Mouse (Mus musculus) midbrain, embryonic 11.5 days (tissue): ENCODE results near the gene Nqo1. TPM values are rescaled to one million over a fixed set of nuclear protein-coding genes. Genes with fewer than 3 reads are reported as not detected.

Experiments
- ATAC-seq: fragments of 200-750 bp; cut with Nextera tagmentation; 2 replicates; pipeline ENCODE4 v1.8.0; 2017; ENCODE audit warnings: moderate TSS enrichment, moderate library complexity; ENCODE audit not compliant: low FRiP score
- DNase-seq: peaks from one replicate; pipeline ENCODE4 v3.0.0; 2015; ENCODE audit warnings: low spot score; ENCODE audit errors: missing footprints
- H3K27ac ChIP-seq: fragments of 300-500 bp; sonication (generic); 2 replicates; pipeline ENCODE4 v1.5.1; 2014; ENCODE audit warnings: low read depth, low read length
- H3K27me3 ChIP-seq: fragments of 300-500 bp; sonication (generic); 2 replicates; pipeline ENCODE4 v1.6.1; 2014; ENCODE audit warnings: mild to moderate bottlenecking, low read length, moderate library complexity, mixed read lengths; ENCODE audit not compliant: control insufficient read depth, insufficient read depth
- H3K36me3 ChIP-seq: fragments of 300-500 bp; sonication (generic); 2 replicates; pipeline ENCODE4 v1.6.1; 2014; ENCODE audit warnings: mild to moderate bottlenecking, low read length, moderate library complexity, mixed read lengths; ENCODE audit not compliant: control insufficient read depth, insufficient read depth
- H3K4me1 ChIP-seq: fragments of 300-500 bp; sonication (generic); 2 replicates; pipeline ENCODE4 v1.6.1; 2014; ENCODE audit warnings: low read length; ENCODE audit not compliant: control insufficient read depth, insufficient read depth
- H3K4me2 ChIP-seq: fragments of 300-500 bp; sonication (generic); 2 replicates; pipeline ENCODE4 v1.6.1; 2014; ENCODE audit warnings: mild to moderate bottlenecking, moderate library complexity
- H3K4me3 ChIP-seq: fragments of 300-500 bp; sonication (generic); 2 replicates; pipeline ENCODE4 v1.5.1; 2014; ENCODE audit warnings: low read depth, low read length
- H3K9ac ChIP-seq: fragments of 300-500 bp; sonication (generic); 2 replicates; pipeline ENCODE4 v1.6.1; 2014; ENCODE audit warnings: low read length
- H3K9me3 ChIP-seq: fragments of 300-500 bp; sonication (generic); 2 replicates; pipeline ENCODE4 v1.6.1; 2016; ENCODE audit warnings: low read length; ENCODE audit not compliant: control insufficient read depth
- WGBS: fragments of 180-500 bp; shearing (Covaris S2); extraction: QIAGEN DNeasy Blood & Tissue Kit; methylation state at CpG from one replicate; pipeline ENCODE4 v1.1.7; 2014; 5-methylcytosine and 5-hydroxymethylcytosine counted together
- polyA plus RNA-seq: library from polyadenylated mRNA; unstranded; fragments of >200 nt; fragmentation: Nextera tagmentation; extraction: Ambion mirVana; gene quantifications from 2 replicates; pipeline ENCODE4 v1.2.1, GENCODE M21; 2014

Gene Nqo1
- polyA plus RNA-seq, 1 experiment from 2014 or later = 6.7 TPM

GRCm38 (mm10) chr8:107436841-107437421, 33.9 kb upstream of the Nqo1 start:
- ATAC-seq = no peak; the same call in 1 of the 2 replicates
- H3K4me3 ChIP-seq = peak overlapping the region; percentile 95
- peak; percentile 81 for DNase-seq
- peak overlapping the region; percentile 81 for H3K4me2 ChIP-seq
- WGBS = 11% methylated on average over 15 of the region's 16 CpGs
- H3K9ac ChIP-seq = peak overlapping the region; percentile 82
- H3K4me1 ChIP-seq = peaks cover 11% of the 10 kb centered on the region
- no peaks in the 10 kb centered on the region for H3K9me3 ChIP-seq
- H3K27ac ChIP-seq = peak overlapping the region; percentile 66
- H3K36me3 ChIP-seq = no peaks in the 10 kb centered on the region
- no peaks in the 10 kb centered on the region for H3K27me3 ChIP-seq

DNA sequence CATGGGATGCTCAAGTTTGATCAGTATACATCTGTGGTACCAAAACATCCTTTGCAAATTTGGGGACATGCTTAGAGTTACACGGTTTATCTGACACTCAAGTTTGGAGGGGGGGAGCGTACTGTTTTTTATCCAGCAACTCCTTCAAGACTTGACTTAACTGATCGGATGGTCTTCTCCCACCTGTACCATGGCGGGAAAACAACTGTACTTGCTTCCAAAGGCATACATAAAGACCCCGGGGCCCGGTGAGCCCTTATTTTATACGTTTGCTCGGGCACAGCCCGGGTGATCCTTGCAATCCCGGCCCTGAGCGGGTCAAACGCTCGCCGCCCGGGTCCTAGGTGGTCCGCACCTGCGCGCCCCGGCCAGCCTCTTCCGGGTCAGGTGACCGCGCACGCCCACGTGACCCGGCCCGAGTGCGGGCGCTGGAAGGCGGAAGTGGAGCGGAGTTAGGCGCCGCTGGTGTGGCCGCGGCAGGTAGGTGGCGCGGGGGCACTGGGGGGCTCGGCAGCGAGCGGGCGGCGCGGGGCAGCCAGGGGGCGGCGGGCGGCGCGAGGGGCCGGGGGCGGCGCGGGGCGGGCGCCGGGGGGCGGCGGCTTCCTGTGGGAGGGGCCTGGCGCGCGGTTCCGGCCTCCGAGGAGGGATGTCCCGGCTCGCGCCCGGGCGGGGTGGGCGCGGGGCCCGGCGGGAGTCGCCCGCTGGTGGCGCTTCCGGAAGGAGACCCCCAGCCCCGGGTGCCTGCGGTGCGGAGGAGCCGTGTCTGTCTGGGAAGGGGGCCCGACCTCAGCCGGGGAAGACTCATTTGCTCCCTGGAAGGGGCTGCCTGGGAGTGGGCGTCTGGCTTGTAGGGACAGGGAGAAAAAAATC, 33.2 kb upstream of the Nqo1 start, which contains the start of gene Wwp2:
Wwp2 (plus strand) TSS at position 404 of the 870 bp plus-strand sequence.
- Histone ChIP-seq H3K9ac (peak within 1 kb of the TSS; percentile 82), H3K27me3 (no peaks in the 10 kb centered on the region), H3K4me3 (peak within 1 kb of the TSS; percentile 95), H3K9me3 (no peaks in the 10 kb centered on the region), H3K27ac (peak within 1 kb of the TSS; percentile 66), H3K4me2 (peak within 1 kb of the TSS; percentile 81), H3K36me3 (no peaks in the 10 kb centered on the region), H3K4me1 (peaks cover 11% of the 10 kb centered on the region)
- ATAC-seq = peak; percentile 91
- DNase-seq = peak; percentile 97
- WGBS = under 1% methylated on average over 66 of the region's 81 CpGs

- H3K27ac ChIP-seq = no peak overlapping the region; the same call in 1 of the 2 replicates
- 29% methylated on average over 11 of the region's 11 CpGs for WGBS
- peak; percentile 3; the same call in 1 of the 2 replicates for ATAC-seq
Observed at GRCm38 (mm10) chr8:107435421-107435961, 32.5 kb upstream of the Nqo1 start.

GRCm38 (mm10) chr8:107430821-107431220, 27.8 kb upstream of the Nqo1 start:
- H3K4me3 ChIP-seq = no peak overlapping the region
- no peaks in the 10 kb centered on the region for H3K27me3 ChIP-seq
- no peak for ATAC-seq
- no peaks in the 10 kb centered on the region for H3K36me3 ChIP-seq
- WGBS = 87% methylated on average over 8 of the region's 8 CpGs
- no peaks in the 10 kb centered on the region for H3K9me3 ChIP-seq
- no peak overlapping the region for H3K4me2 ChIP-seq
- no peak overlapping the region for H3K9ac ChIP-seq
- DNase-seq = no peak
- peaks cover 4% of the 10 kb centered on the region for H3K4me1 ChIP-seq
- no peak overlapping the region for H3K27ac ChIP-seq

More at GRCm38 (mm10) chr8:107435421-107435961, 32.5 kb upstream of the Nqo1 start:
- Histone ChIP-seq H3K4me3 (peak overlapping the region; percentile 95), H3K9ac (peak overlapping the region; percentile 82; the same call in 1 of the 2 replicates), H3K27me3 (no peaks in the 10 kb centered on the region), H3K4me1 (peaks cover 11% of the 10 kb centered on the region), H3K36me3 (no peaks in the 10 kb centered on the region), H3K9me3 (no peaks in the 10 kb centered on the region), H3K4me2 (peak overlapping the region; percentile 81)
- DNase-seq = peak; percentile 86

DNA sequence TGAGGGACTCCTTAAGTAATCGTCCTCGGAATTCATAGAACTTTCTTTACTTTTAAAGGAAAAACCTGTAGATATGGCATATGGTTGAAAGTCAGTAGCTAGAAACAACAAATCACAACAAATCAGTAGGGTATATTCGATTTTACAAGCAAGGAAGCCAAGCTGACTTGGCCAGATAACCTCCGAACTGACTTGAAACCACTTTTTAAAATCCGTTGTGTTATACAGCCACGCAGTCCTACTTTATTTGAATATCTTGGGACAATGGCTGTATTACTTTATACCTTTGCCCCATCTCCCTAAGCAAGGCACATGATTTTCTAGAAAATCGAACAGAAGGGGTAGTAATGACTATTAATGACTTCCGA, 22.2 kb upstream of the Nqo1 start:
- ATAC-seq = 0 out of 2 replicates have a peak, but pooled peaks have one; percentile 6
- no peak overlapping the region for H3K9ac ChIP-seq
- peaks cover 7% of the 10 kb centered on the region; the same call in 1 of the 2 replicates for H3K4me1 ChIP-seq
- H3K9me3 ChIP-seq = no peaks in the 10 kb centered on the region
- 48% methylated on average over 8 of the region's 8 CpGs for WGBS
- H3K27ac ChIP-seq = no peak overlapping the region
- DNase-seq = no peak
- no peaks in the 10 kb centered on the region for H3K27me3 ChIP-seq
- peak overlapping the region; percentile 87 for H3K4me3 ChIP-seq
- H3K4me2 ChIP-seq = peak overlapping the region; percentile 78; the same call in 1 of the 2 replicates
- H3K36me3 ChIP-seq = peaks cover 8% of the 10 kb centered on the region; the same call in 1 of the 2 replicates

- peak within 1 kb of the TSS; percentile 87 for H3K4me3 ChIP-seq
- H3K27me3 ChIP-seq = no peaks in the 10 kb centered on the region
- H3K36me3 ChIP-seq = peaks cover 10% of the 10 kb centered on the region
- DNase-seq (peak; percentile 100), ATAC-seq (peak; percentile 99)
- H3K27ac ChIP-seq = no peak within 1 kb of the TSS
- WGBS = under 1% methylated on average over 48 of the region's 50 CpGs
- peaks cover 7% of the 10 kb centered on the region; the same call in 1 of the 2 replicates for H3K4me1 ChIP-seq
- peak within 1 kb of the TSS; percentile 78 for H3K4me2 ChIP-seq
- peak within 1 kb of the TSS; percentile 92 for H3K9ac ChIP-seq
- no peaks in the 10 kb centered on the region for H3K9me3 ChIP-seq
Observed at GRCm38 (mm10) chr8:107424597-107425229, 21.7 kb upstream of the Nqo1 start, which contains the start of gene Nob1. Nob1 (minus strand) TSS chr8:107425051.

DNA sequence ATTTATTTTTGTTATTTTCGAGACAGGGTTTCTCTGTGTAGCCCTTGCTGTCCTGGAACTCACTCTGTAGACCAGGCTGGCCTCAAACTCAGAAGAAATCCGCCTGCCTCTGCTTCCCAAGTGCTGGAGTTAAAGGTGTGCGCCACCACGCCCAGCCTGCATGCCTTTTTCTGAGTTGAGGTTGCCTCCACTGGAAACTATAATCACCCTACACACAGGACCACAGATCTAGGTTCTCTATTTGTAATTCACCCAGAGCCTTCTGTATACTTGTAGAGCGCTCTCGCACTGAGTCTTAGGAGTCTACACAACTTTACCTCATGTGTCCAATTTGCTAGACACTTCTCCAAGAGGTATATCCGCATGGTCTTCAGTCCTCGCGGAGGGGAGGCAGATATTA, 21.2 kb upstream of the Nqo1 start:
- Histone ChIP-seq H3K27me3 (no peaks in the 10 kb centered on the region), H3K4me3 (peak overlapping the region; percentile 87), H3K9ac (peak overlapping the region; percentile 92), H3K4me1 (peaks cover 7% of the 10 kb centered on the region; the same call in 1 of the 2 replicates), H3K4me2 (peak overlapping the region; percentile 78), H3K27ac (no peak overlapping the region), H3K36me3 (peaks cover 12% of the 10 kb centered on the region), H3K9me3 (no peaks in the 10 kb centered on the region)
- no peak for ATAC-seq
- DNase-seq = no peak
- 32% methylated on average over 9 of the region's 9 CpGs for WGBS

- no peak overlapping the region for H3K9ac ChIP-seq
- H3K4me1 ChIP-seq = no peaks in the 10 kb centered on the region
- H3K27me3 ChIP-seq = no peaks in the 10 kb centered on the region
- peaks cover 42% of the 10 kb centered on the region for H3K36me3 ChIP-seq
- no peak for DNase-seq
- no peaks in the 10 kb centered on the region for H3K9me3 ChIP-seq
- no peak overlapping the region for H3K4me2 ChIP-seq
- 87% methylated on average over 12 of the region's 12 CpGs for WGBS
- no peak for ATAC-seq
- H3K27ac ChIP-seq = no peak overlapping the region
- H3K4me3 ChIP-seq = no peak overlapping the region
Observed at GRCm38 (mm10) chr8:107417001-107417400, 14.0 kb upstream of the Nqo1 start.
